Mouse (Mus musculus): ENCODE data around the gene Edar. TPM values are rescaled to one million over a fixed set of nuclear protein-coding genes. Genes with fewer than 3 reads are reported as not detected.

Gene Edar
- polyA plus RNA-seq, 1 experiment from 2014 or later = 0.41 TPM

- H3K4me3 ChIP-seq = 0 out of 2 replicates have a peak overlapping the region, but pooled peaks have one; percentile 12
- H3K9ac ChIP-seq = 0 out of 2 replicates have a peak overlapping the region, but pooled peaks have one; percentile 27
- 10% methylated on average over 10 of the region's 10 CpGs for WGBS
- H3K4me2 ChIP-seq = peak overlapping the region; percentile 53
- peaks cover 30% of the 10 kb centered on the region for H3K27me3 ChIP-seq
- no peaks in the 10 kb centered on the region for H3K36me3 ChIP-seq (ENCODE audit: poor library complexity, severe bottlenecking)
- H3K4me1 ChIP-seq = peaks cover 36% of the 10 kb centered on the region
- ATAC-seq = peak; percentile 89
- no peaks in the 10 kb centered on the region for H3K9me3 ChIP-seq (replicated peaks)
- H3K27ac ChIP-seq = peak overlapping the region; percentile 70
These were observed 2.7 kb downstream of the Edar start for GRCm38 (mm10) chr10:58672557-58673277.

- Histone ChIP-seq H3K36me3 (ENCODE audit: poor library complexity, severe bottlenecking) (no peaks in the 10 kb centered on the region), H3K9me3 (replicated peaks) (no peaks in the 10 kb centered on the region), H3K9ac (no peak overlapping the region), H3K4me3 (no peak overlapping the region), H3K27ac (no peak overlapping the region), H3K27me3 (peaks cover 42% of the 10 kb centered on the region), H3K4me1 (no peaks in the 10 kb centered on the region), H3K4me2 (no peak overlapping the region)
- WGBS = 81% methylated on average over 5 of the region's 5 CpGs
- peak; percentile 55; the same call in 1 of the 2 replicates for ATAC-seq
These were observed 11.6 kb downstream of the Edar start for GRCm38 (mm10) chr10:58663868-58664267.

- H3K9me3 ChIP-seq (replicated peaks) = no peaks in the 10 kb centered on the region
- H3K4me2 ChIP-seq = no peak overlapping the region
- H3K4me1 ChIP-seq = no peaks in the 10 kb centered on the region
- no peak overlapping the region for H3K9ac ChIP-seq
- no peaks in the 10 kb centered on the region for H3K36me3 ChIP-seq (ENCODE audit: poor library complexity, severe bottlenecking)
- no peak overlapping the region for H3K4me3 ChIP-seq
- ATAC-seq = peak; percentile 31; the same call in 1 of the 2 replicates
- H3K27ac ChIP-seq = no peak overlapping the region
- H3K27me3 ChIP-seq = peaks cover 46% of the 10 kb centered on the region
- 86% methylated on average over 6 of the region's 6 CpGs for WGBS
These were observed 12.0 kb downstream of the Edar start for GRCm38 (mm10) chr10:58663417-58663816.

GRCm38 (mm10) chr10:58659268-58659986 lies 16.0 kb downstream of the Edar start:
- no peak overlapping the region for H3K27ac ChIP-seq
- no peaks in the 10 kb centered on the region for H3K4me1 ChIP-seq
- ATAC-seq = peak; percentile 44; the same call in 1 of the 2 replicates
- no peaks in the 10 kb centered on the region for H3K9me3 ChIP-seq (replicated peaks)
- 71% methylated on average over 11 of the region's 11 CpGs for WGBS
- H3K36me3 ChIP-seq (ENCODE audit: poor library complexity, severe bottlenecking) = no peaks in the 10 kb centered on the region
- no peak overlapping the region for H3K4me3 ChIP-seq
- H3K4me2 ChIP-seq = no peak overlapping the region
- peaks cover 48% of the 10 kb centered on the region for H3K27me3 ChIP-seq
- H3K9ac ChIP-seq = no peak overlapping the region

- no peak overlapping the region for H3K27ac ChIP-seq
- no peaks in the 10 kb centered on the region for H3K9me3 ChIP-seq (replicated peaks)
- H3K4me2 ChIP-seq = no peak overlapping the region
- peaks cover 54% of the 10 kb centered on the region for H3K27me3 ChIP-seq
- 61% methylated on average over 2 of the region's 2 CpGs for WGBS
- no peaks in the 10 kb centered on the region for H3K36me3 ChIP-seq (ENCODE audit: poor library complexity, severe bottlenecking)
- ATAC-seq = no peak
- H3K4me3 ChIP-seq = no peak overlapping the region
- H3K9ac ChIP-seq = no peak overlapping the region
- H3K4me1 ChIP-seq = peaks cover 3% of the 10 kb centered on the region
These were observed 17.7 kb downstream of the Edar start for GRCm38 (mm10) chr10:58657731-58658130.

GRCm38 (mm10) chr10:58653679-58654078 lies 21.8 kb downstream of the Edar start:
- Histone ChIP-seq H3K4me1 (peaks cover 24% of the 10 kb centered on the region), H3K9me3 (replicated peaks) (no peaks in the 10 kb centered on the region), H3K4me3 (no peak overlapping the region), H3K4me2 (no peak overlapping the region), H3K36me3 (ENCODE audit: poor library complexity, severe bottlenecking) (no peaks in the 10 kb centered on the region), H3K9ac (no peak overlapping the region), H3K27ac (no peak overlapping the region), H3K27me3 (peaks cover 57% of the 10 kb centered on the region)
- peak; percentile 8; the same call in 1 of the 2 replicates for ATAC-seq
- WGBS = 80% methylated on average over 3 of the region's 3 CpGs

GRCm38 (mm10) chr10:58652418-58653394 lies 22.7 kb downstream of the Edar start:
- H3K27me3 ChIP-seq = peaks cover 61% of the 10 kb centered on the region
- no peak overlapping the region for H3K4me3 ChIP-seq
- no peaks in the 10 kb centered on the region for H3K9me3 ChIP-seq (replicated peaks)
- H3K4me1 ChIP-seq = peaks cover 24% of the 10 kb centered on the region
- peak overlapping the region; percentile 42 for H3K4me2 ChIP-seq
- no peaks in the 10 kb centered on the region for H3K36me3 ChIP-seq (ENCODE audit: poor library complexity, severe bottlenecking)
- ATAC-seq = peak; percentile 34
- no peak overlapping the region for H3K27ac ChIP-seq
- no peak overlapping the region for H3K9ac ChIP-seq
- WGBS = 27% methylated on average over 10 of the region's 10 CpGs

GRCm38 (mm10) chr10:58652045-58652417 lies 23.4 kb downstream of the Edar start:
- Histone ChIP-seq H3K4me1 (peaks cover 24% of the 10 kb centered on the region), H3K27me3 (peaks cover 65% of the 10 kb centered on the region), H3K9me3 (replicated peaks) (no peaks in the 10 kb centered on the region), H3K9ac (no peak overlapping the region), H3K4me3 (no peak overlapping the region), H3K36me3 (ENCODE audit: poor library complexity, severe bottlenecking) (no peaks in the 10 kb centered on the region), H3K4me2 (peak overlapping the region; percentile 42), H3K27ac (no peak overlapping the region)
- ATAC-seq = peak; percentile 72
- WGBS = under 1% methylated on average over 9 of the region's 9 CpGs

- peak overlapping the region; percentile 42 for H3K4me2 ChIP-seq
- no peak overlapping the region for H3K9ac ChIP-seq
- ATAC-seq = peak; percentile 78
- 2% methylated on average over 22 of the region's 22 CpGs for WGBS
- H3K9me3 ChIP-seq (replicated peaks) = no peaks in the 10 kb centered on the region
- H3K4me1 ChIP-seq = peaks cover 24% of the 10 kb centered on the region
- H3K27me3 ChIP-seq = peaks cover 68% of the 10 kb centered on the region
- H3K4me3 ChIP-seq = no peak overlapping the region
- no peaks in the 10 kb centered on the region for H3K36me3 ChIP-seq (ENCODE audit: poor library complexity, severe bottlenecking)
- H3K27ac ChIP-seq = no peak overlapping the region
These were observed 24.0 kb downstream of the Edar start for GRCm38 (mm10) chr10:58651270-58652042.

GRCm38 (mm10) chr10:58648787-58649186 lies 26.7 kb downstream of the Edar start:
- WGBS = 61% methylated on average over 5 of the region's 5 CpGs
- no peak overlapping the region for H3K27ac ChIP-seq
- H3K27me3 ChIP-seq = peaks cover 66% of the 10 kb centered on the region

GRCm38 (mm10) chr10:58644671-58645070 lies 30.8 kb downstream of the Edar start:
- WGBS = 81% methylated on average over 5 of the region's 5 CpGs
- peaks cover 73% of the 10 kb centered on the region for H3K27me3 ChIP-seq
- no peak overlapping the region for H3K9ac ChIP-seq
- H3K4me3 ChIP-seq = no peak overlapping the region
- no peak overlapping the region for H3K27ac ChIP-seq
- no peaks in the 10 kb centered on the region for H3K36me3 ChIP-seq (ENCODE audit: poor library complexity, severe bottlenecking)
- no peak overlapping the region for H3K4me2 ChIP-seq
- no peaks in the 10 kb centered on the region for H3K9me3 ChIP-seq (replicated peaks)
- H3K4me1 ChIP-seq = peaks cover 19% of the 10 kb centered on the region
- no peak for ATAC-seq

More at GRCm38 (mm10) chr10:58648787-58649186, 26.7 kb downstream of the Edar start:
- H3K36me3 ChIP-seq (ENCODE audit: poor library complexity, severe bottlenecking) = no peaks in the 10 kb centered on the region
- H3K4me3 ChIP-seq = no peak overlapping the region
- H3K4me2 ChIP-seq = no peak overlapping the region
- H3K4me1 ChIP-seq = peaks cover 24% of the 10 kb centered on the region
- no peak overlapping the region for H3K9ac ChIP-seq
- no peaks in the 10 kb centered on the region for H3K9me3 ChIP-seq (replicated peaks)
- ATAC-seq = no peak
